Mouse (Mus musculus): Measurements from ENCODE around the gene Tssk2. TPM values are rescaled to one million over a fixed set of nuclear protein-coding genes. Genes with fewer than 3 reads are reported as not detected.

The Tssk2 gene
- polyA plus RNA-seq, 1 experiment from 2014 or later: not detected

GRCm38 (mm10) chr16:17920586-17920985 is 22.1 kb downstream of the Tssk2 start:
- H3K27me3 ChIP-seq (ENCODE audit: insufficient read depth, poor library complexity, severe bottlenecking): peaks cover 53% of the 10 kb centered on the region
- peak overlapping the region; percentile 82 for H3K4me3 ChIP-seq
- H3K4me1 ChIP-seq: peaks cover 27% of the 10 kb centered on the region
- WGBS: 4% methylated on average over 20 of the region's 20 CpGs
- H3K9me3 ChIP-seq: no peaks in the 10 kb centered on the region
- H3K36me3 ChIP-seq: peaks cover 11% of the 10 kb centered on the region
- peak overlapping the region; percentile 5 for H3K27ac ChIP-seq
- DNase-seq (ENCODE audit: low spot score): no peak

- Histone ChIP-seq H3K9me3 (no peaks in the 10 kb centered on the region), H3K4me1 (peaks cover 27% of the 10 kb centered on the region), H3K4me3 (peak overlapping the region; percentile 82), H3K27ac (peak overlapping the region; percentile 93), H3K27me3 (ENCODE audit: insufficient read depth, poor library complexity, severe bottlenecking) (peaks cover 48% of the 10 kb centered on the region), H3K36me3 (peaks cover 20% of the 10 kb centered on the region)
- peak; percentile 97 for DNase-seq (ENCODE audit: low spot score)
- WGBS: 3% methylated on average over 47 of the region's 47 CpGs
Observed at GRCm38 (mm10) chr16:17921325-17922162, 23.1 kb downstream of the Tssk2 start.

- WGBS: 1% methylated on average over 14 of the region's 14 CpGs
- Histone ChIP-seq H3K27ac (peak overlapping the region; percentile 93), H3K4me1 (peaks cover 32% of the 10 kb centered on the region), H3K36me3 (peaks cover 21% of the 10 kb centered on the region), H3K9me3 (no peaks in the 10 kb centered on the region), H3K4me3 (peak overlapping the region; percentile 82), H3K27me3 (ENCODE audit: insufficient read depth, poor library complexity, severe bottlenecking) (peaks cover 43% of the 10 kb centered on the region)
- no peak for DNase-seq (ENCODE audit: low spot score)
Observed at GRCm38 (mm10) chr16:17922163-17922538, 23.7 kb downstream of the Tssk2 start.

- H3K27me3 ChIP-seq (ENCODE audit: insufficient read depth, poor library complexity, severe bottlenecking): peaks cover 5% of the 10 kb centered on the region; the same call in 1 of the 2 replicates
- H3K36me3 ChIP-seq: peaks cover 21% of the 10 kb centered on the region
- no peaks in the 10 kb centered on the region for H3K9me3 ChIP-seq
- no peak for DNase-seq (ENCODE audit: low spot score)
- under 1% methylated on average over 71 of the region's 72 CpGs for WGBS
- peaks cover 32% of the 10 kb centered on the region for H3K4me1 ChIP-seq
- peak overlapping the region; percentile 93 for H3K27ac ChIP-seq
- peak overlapping the region; percentile 91 for H3K4me3 ChIP-seq
Observed at GRCm38 (mm10) chr16:17927351-17928082, 29.1 kb downstream of the Tssk2 start.

DNA sequence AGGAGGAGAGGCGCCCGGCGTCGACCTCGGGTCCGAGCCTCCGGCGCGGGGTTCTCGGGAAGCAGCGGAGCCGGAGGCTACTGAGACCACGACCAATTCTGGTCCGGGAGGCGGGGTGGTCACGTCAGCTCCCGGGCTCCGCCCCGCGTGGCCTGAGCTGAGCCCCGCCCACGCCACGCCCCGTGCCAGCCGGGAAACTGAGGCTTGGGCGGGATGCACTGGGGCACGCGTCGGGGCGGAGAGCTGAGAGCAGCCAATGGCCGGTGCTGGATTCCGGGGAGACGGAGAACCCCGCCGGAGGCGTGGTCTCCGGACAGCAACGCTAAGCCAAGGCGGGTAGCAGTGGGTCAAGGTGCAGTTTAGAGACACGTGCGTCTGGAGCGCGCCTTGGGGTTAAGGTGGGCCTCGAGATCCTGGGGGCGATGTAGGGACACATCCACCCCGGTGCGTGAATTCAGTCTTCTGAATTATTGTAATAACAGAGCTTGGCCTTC is 29.7 kb downstream of the Tssk2 start, which contains the start of gene Slc25a1:
Gene Slc25a1 (minus strand): TSS at position 133 of the 494 bp plus-strand sequence.
- peak within 1 kb of the TSS; percentile 93 for H3K27ac ChIP-seq
- no peaks in the 10 kb centered on the region for H3K9me3 ChIP-seq
- under 1% methylated on average over 47 of the region's 47 CpGs for WGBS
- H3K27me3 ChIP-seq (ENCODE audit: insufficient read depth, poor library complexity, severe bottlenecking): peaks cover 5% of the 10 kb centered on the region; the same call in 1 of the 2 replicates
- H3K4me1 ChIP-seq: peaks cover 29% of the 10 kb centered on the region
- H3K4me3 ChIP-seq: peak within 1 kb of the TSS; percentile 91
- peak; percentile 91 for DNase-seq (ENCODE audit: low spot score)
- H3K36me3 ChIP-seq: peaks cover 21% of the 10 kb centered on the region

DNA sequence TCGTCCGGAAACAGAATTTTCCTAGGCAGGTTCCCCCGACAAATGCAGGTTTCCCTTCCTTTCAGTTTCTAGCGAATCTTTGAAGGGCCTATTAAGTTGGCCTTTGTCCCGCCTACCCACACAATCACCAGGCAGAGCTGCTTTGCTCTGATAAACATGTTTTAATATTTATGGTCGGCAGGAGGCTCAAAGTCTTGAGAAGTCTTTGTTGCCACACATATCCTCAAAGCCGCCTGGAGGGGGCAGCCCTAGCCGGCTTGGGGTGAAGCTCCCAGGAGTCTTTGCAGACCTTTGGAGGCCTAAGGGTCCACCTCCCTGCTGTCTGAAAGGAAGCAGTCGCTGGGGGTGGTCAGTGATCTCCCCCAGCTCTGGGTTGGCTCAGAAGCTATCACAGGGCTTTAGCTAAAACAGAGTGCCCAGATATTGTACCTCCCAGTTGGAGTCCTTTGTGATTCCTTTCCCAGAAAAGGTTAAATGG is 30.2 kb downstream of the Tssk2 start:
- peak overlapping the region; percentile 93 for H3K27ac ChIP-seq
- peak; percentile 93 for DNase-seq (ENCODE audit: low spot score)
- peaks cover 21% of the 10 kb centered on the region for H3K36me3 ChIP-seq
- peaks cover 5% of the 10 kb centered on the region; the same call in 1 of the 2 replicates for H3K27me3 ChIP-seq (ENCODE audit: insufficient read depth, poor library complexity, severe bottlenecking)
- no peaks in the 10 kb centered on the region for H3K9me3 ChIP-seq
- peak overlapping the region; percentile 91 for H3K4me3 ChIP-seq
- H3K4me1 ChIP-seq: peaks cover 31% of the 10 kb centered on the region
- WGBS: under 1% methylated on average over 9 of the region's 9 CpGs

- H3K4me3 ChIP-seq: no peak overlapping the region
- 26% methylated on average over 2 of the region's 2 CpGs for WGBS
Observed at GRCm38 (mm10) chr16:17929211-17929610, 30.8 kb downstream of the Tssk2 start.

GRCm38 (mm10) chr16:17929631-17930030 is 31.2 kb downstream of the Tssk2 start:
- Histone ChIP-seq H3K9me3 (no peaks in the 10 kb centered on the region), H3K4me1 (peaks cover 30% of the 10 kb centered on the region), H3K4me3 (no peak overlapping the region), H3K36me3 (peaks cover 20% of the 10 kb centered on the region), H3K27me3 (ENCODE audit: insufficient read depth, poor library complexity, severe bottlenecking) (peaks cover 5% of the 10 kb centered on the region; the same call in 1 of the 2 replicates), H3K27ac (0 out of 2 replicates have a peak overlapping the region, but pooled peaks have one; percentile 10)
- WGBS: 87% methylated on average over 2 of the region's 2 CpGs
- no peak for DNase-seq (ENCODE audit: low spot score)

More at GRCm38 (mm10) chr16:17929211-17929610, 30.8 kb downstream of the Tssk2 start:
- Histone ChIP-seq H3K27me3 (ENCODE audit: insufficient read depth, poor library complexity, severe bottlenecking) (peaks cover 5% of the 10 kb centered on the region; the same call in 1 of the 2 replicates), H3K36me3 (peaks cover 21% of the 10 kb centered on the region), H3K27ac (peak overlapping the region; percentile 93), H3K9me3 (no peaks in the 10 kb centered on the region), H3K4me1 (peaks cover 30% of the 10 kb centered on the region)
- no peak for DNase-seq (ENCODE audit: low spot score)

GRCm38 (mm10) chr16:17931906-17932460 is 33.5 kb downstream of the Tssk2 start:
- no peaks in the 10 kb centered on the region for H3K36me3 ChIP-seq
- no peaks in the 10 kb centered on the region for H3K9me3 ChIP-seq
- H3K4me3 ChIP-seq: no peak overlapping the region
- H3K27ac ChIP-seq: no peak overlapping the region
- peaks cover 11% of the 10 kb centered on the region for H3K27me3 ChIP-seq (ENCODE audit: insufficient read depth, poor library complexity, severe bottlenecking)
- no peak for DNase-seq (ENCODE audit: low spot score)
- peaks cover 21% of the 10 kb centered on the region for H3K4me1 ChIP-seq
- 74% methylated on average over 5 of the region's 5 CpGs for WGBS

GRCm38 (mm10) chr16:17933594-17934444 is 35.4 kb downstream of the Tssk2 start:
- H3K4me1 ChIP-seq: peaks cover 17% of the 10 kb centered on the region
- no peak overlapping the region for H3K4me3 ChIP-seq
- H3K9me3 ChIP-seq: no peaks in the 10 kb centered on the region
- H3K27ac ChIP-seq: no peak overlapping the region
- no peaks in the 10 kb centered on the region for H3K36me3 ChIP-seq
- no peak for DNase-seq (ENCODE audit: low spot score)
- peaks cover 26% of the 10 kb centered on the region for H3K27me3 ChIP-seq (ENCODE audit: insufficient read depth, poor library complexity, severe bottlenecking)
- WGBS: 54% methylated on average over 9 of the region's 9 CpGs

DNA sequence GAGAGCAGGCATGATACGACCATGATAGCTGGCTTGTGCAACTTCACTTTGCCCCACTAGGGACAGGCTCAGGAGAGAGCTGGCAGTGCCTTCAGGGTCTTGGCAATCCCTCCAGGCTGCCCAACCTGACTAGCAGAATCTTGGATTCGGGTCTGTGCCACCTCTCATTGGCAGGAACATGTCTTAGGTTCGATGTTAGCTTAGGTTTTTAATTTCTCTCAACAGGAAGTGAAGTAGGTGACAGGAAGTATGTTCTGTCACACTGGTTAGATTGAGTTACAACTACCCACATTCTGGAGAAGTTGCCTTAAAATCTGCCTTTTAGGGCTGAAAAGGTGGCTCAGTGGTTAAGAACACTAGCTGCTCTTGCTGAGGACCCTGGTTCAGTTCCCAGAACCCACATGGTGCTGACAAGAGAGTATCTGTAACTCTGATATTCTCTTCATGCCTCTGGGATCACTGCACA is 36.0 kb downstream of the Tssk2 start:
- H3K4me1 ChIP-seq: peaks cover 13% of the 10 kb centered on the region
- no peak overlapping the region for H3K27ac ChIP-seq
- 74% methylated on average over 3 of the region's 3 CpGs for WGBS
- H3K4me3 ChIP-seq: no peak overlapping the region
- H3K36me3 ChIP-seq: no peaks in the 10 kb centered on the region
- H3K9me3 ChIP-seq: no peaks in the 10 kb centered on the region
- peaks cover 26% of the 10 kb centered on the region for H3K27me3 ChIP-seq (ENCODE audit: insufficient read depth, poor library complexity, severe bottlenecking)
- DNase-seq (ENCODE audit: low spot score): no peak

Data from heart, embryonic 10.5 days (tissue).